Mouse (Mus musculus): ENCODE results near the gene Lmntd2. TPM values are rescaled to one million over a fixed set of nuclear protein-coding genes. Genes with fewer than 3 reads are reported as not detected.

The Lmntd2 gene
- polyA plus RNA-seq, 1 experiment from 2014 or later: 1.4 TPM

DNA sequence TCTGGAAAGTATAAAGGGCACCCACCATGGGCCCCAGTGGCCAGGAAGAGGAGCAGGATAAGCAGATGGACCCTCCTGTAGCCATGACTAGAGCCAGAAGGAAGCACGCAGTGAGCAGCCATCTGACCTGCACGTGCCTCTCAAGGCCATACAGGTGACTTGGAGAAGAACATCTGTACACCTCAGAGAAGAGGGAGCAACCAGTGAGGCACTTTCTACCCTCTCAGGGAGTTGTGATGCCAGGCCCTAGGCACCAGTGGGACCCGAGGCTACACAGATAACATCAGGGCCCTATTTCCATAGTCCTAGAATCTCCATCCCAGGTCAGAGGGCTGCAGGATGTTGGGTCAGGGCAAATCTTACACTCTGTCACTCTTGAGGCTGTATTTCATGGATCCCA is 23.7 kb downstream of the Lmntd2 start:
- Histone ChIP-seq H3K27me3 (replicated peaks) (no peaks in the 10 kb centered on the region), H3K27ac (ENCODE audit: poor library complexity, severe bottlenecking) (no peak overlapping the region), H3K9me3 (replicated peaks) (no peaks in the 10 kb centered on the region), H3K9ac (no peak overlapping the region), H3K4me3 (no peak overlapping the region), H3K4me1 (replicated peaks) (peaks cover 30% of the 10 kb centered on the region), H3K36me3 (peaks cover 37% of the 10 kb centered on the region), H3K4me2 (no peak overlapping the region)
- WGBS: 87% methylated on average over 3 of the region's 3 CpGs
- no peak for ATAC-seq (ENCODE audit: insufficient number of reproducible peaks, low FRiP score)

DNA sequence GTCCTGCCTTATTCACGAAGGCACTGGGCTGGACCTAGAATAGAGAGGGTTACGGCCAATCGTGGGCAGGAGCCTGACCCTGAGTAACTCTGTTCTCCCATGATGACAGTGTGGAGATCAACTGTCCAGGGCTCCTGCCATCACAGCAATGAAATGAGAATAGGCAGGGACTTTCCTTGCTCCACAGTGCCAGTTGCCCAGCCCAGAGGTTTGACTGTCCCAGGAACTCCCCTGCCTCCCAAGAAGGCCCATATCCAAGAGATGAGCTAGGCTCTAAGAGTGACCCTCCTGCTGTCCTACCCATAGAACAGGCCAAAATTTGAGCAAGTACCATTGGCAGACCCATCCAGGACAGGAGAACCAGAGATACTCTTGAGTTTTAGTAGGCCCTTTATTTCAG is 25.1 kb downstream of the Lmntd2 start:
- 88% methylated on average over 3 of the region's 3 CpGs for WGBS
- H3K9me3 ChIP-seq (replicated peaks): no peaks in the 10 kb centered on the region
- no peak overlapping the region for H3K9ac ChIP-seq
- no peaks in the 10 kb centered on the region for H3K27me3 ChIP-seq (replicated peaks)
- no peak overlapping the region for H3K4me2 ChIP-seq
- H3K36me3 ChIP-seq: peaks cover 37% of the 10 kb centered on the region
- H3K4me3 ChIP-seq: no peak overlapping the region
- H3K4me1 ChIP-seq (replicated peaks): peaks cover 27% of the 10 kb centered on the region
- no peak for ATAC-seq (ENCODE audit: insufficient number of reproducible peaks, low FRiP score)
- H3K27ac ChIP-seq (ENCODE audit: poor library complexity, severe bottlenecking): no peak overlapping the region

DNA sequence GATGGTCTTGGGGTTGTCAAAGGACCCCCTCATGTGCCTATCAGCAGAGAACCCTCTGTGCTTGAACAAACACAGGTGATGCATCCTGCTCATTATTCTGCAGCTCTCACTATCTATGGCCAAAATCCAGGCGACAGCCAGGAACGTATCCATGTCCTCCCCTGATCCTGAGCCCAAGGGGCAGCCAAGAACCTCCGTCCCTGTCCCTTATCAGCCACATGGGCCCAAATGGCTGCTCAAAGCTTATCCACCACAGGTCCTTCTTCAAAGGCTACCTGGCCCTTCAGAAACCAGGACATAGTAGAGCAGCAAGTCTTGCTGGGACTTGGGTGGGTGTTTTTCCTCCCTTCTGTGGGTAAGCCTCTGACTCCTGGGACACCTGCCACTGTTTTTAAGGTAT is 25.7 kb downstream of the Lmntd2 start:
- Histone ChIP-seq H3K4me2 (no peak overlapping the region), H3K27ac (ENCODE audit: poor library complexity, severe bottlenecking) (no peak overlapping the region), H3K4me3 (no peak overlapping the region), H3K9me3 (replicated peaks) (no peaks in the 10 kb centered on the region), H3K27me3 (replicated peaks) (no peaks in the 10 kb centered on the region), H3K9ac (no peak overlapping the region), H3K4me1 (replicated peaks) (peaks cover 26% of the 10 kb centered on the region), H3K36me3 (peaks cover 37% of the 10 kb centered on the region)
- ATAC-seq (ENCODE audit: insufficient number of reproducible peaks, low FRiP score): no peak
- WGBS: 59% methylated on average over 3 of the region's 3 CpGs

DNA sequence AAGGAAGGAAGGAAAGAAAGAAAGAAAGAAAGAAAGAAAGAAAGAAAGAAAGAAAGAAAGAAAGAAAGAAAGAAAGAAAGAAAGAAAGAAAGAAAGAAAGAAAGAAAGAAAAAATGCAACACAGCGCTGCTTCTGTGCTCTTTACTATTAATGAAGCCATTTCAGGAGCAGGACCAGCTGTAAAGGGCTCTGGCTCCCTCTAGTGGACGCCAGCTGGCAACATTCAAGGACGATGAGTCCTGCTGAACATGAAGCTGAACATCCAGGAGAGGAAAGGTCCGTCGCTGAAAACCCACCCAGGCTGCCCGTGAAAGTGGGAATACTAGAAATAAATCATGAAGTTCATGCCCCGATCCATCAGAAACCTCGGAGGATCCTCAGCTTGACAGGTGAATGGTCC is 37.7 kb downstream of the Lmntd2 start:
- no peak for ATAC-seq (ENCODE audit: insufficient number of reproducible peaks, low FRiP score)
- peaks cover 7% of the 10 kb centered on the region for H3K4me1 ChIP-seq (replicated peaks)
- H3K27ac ChIP-seq (ENCODE audit: poor library complexity, severe bottlenecking): no peak overlapping the region
- H3K4me2 ChIP-seq: no peak overlapping the region
- no peak overlapping the region for H3K4me3 ChIP-seq
- peaks cover 18% of the 10 kb centered on the region for H3K27me3 ChIP-seq (replicated peaks)
- WGBS: 0% methylated on average over 8 of the region's 8 CpGs
- H3K9me3 ChIP-seq (replicated peaks): no peaks in the 10 kb centered on the region
- no peak overlapping the region for H3K9ac ChIP-seq
- no peaks in the 10 kb centered on the region for H3K36me3 ChIP-seq

DNA sequence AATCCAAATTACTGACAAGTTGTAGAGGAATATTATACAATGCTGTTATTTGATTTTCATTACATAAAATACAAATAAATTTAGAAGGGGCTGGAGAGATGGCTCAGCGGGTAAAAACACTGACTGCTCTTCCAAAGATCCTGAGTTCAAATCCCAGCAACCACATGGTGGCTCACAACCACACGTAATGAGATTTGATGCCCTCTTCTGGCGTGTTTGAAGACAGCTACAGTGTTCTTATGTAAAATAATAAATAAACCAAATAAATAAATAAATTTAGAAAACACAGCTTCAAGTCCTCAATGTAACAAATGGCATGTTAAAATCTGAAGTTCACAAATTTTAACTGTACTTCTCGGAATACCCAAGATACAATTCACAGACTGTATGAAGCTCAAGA is 38.8 kb downstream of the Lmntd2 start:
- no peak overlapping the region for H3K9ac ChIP-seq
- 86% methylated on average over 4 of the region's 4 CpGs for whole genome bisulfite sequencing
- peaks cover 18% of the 10 kb centered on the region for H3K27me3 ChIP-seq (replicated peaks)
- H3K4me2 ChIP-seq: no peak overlapping the region
- H3K27ac ChIP-seq (ENCODE audit: poor library complexity, severe bottlenecking): no peak overlapping the region
- H3K4me1 ChIP-seq (replicated peaks): peaks cover 7% of the 10 kb centered on the region
- ATAC-seq (ENCODE audit: insufficient number of reproducible peaks, low FRiP score): no peak
- H3K36me3 ChIP-seq: no peaks in the 10 kb centered on the region
- H3K4me3 ChIP-seq: no peak overlapping the region
- no peaks in the 10 kb centered on the region for H3K9me3 ChIP-seq (replicated peaks)

DNA sequence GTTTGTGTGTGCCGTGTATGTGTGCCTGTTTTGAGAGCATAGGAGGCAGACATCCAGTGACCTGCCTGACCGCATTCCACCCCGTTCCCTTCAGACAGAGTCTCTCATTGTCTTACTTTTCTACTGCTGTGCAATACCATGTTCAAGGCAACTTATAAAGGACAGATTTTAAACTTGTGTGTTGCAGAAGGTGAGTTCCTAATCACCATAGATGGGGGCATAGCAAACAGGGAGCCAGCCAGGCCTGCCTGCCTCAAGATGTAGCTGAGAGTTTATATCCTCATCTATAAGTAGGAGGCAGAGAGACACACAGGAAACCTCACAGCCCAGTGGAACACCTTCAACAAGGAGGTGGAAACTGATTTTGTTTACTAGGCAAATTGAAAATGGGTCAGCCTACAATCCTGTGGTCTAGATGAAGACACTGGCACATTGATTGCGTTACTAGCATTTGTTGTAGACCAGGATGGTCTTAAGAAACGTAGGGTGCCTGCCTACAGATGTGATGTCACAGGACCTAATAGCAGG is 40.5 kb downstream of the Lmntd2 start:
- peaks cover 16% of the 10 kb centered on the region for H3K4me1 ChIP-seq (replicated peaks)
- no peak for ATAC-seq (ENCODE audit: insufficient number of reproducible peaks, low FRiP score)
- H3K4me3 ChIP-seq: peak overlapping the region; percentile 58
- H3K27ac ChIP-seq (ENCODE audit: poor library complexity, severe bottlenecking): no peak overlapping the region; the same call in 1 of the 2 replicates
- peak overlapping the region; percentile 68 for H3K4me2 ChIP-seq
- peaks cover 11% of the 10 kb centered on the region; the same call in 1 of the 2 replicates for H3K27me3 ChIP-seq (replicated peaks)
- H3K9ac ChIP-seq: peak overlapping the region; percentile 76
- H3K36me3 ChIP-seq: no peaks in the 10 kb centered on the region
- 88% methylated on average over 5 of the region's 5 CpGs for WGBS
- H3K9me3 ChIP-seq (replicated peaks): no peaks in the 10 kb centered on the region

DNA sequence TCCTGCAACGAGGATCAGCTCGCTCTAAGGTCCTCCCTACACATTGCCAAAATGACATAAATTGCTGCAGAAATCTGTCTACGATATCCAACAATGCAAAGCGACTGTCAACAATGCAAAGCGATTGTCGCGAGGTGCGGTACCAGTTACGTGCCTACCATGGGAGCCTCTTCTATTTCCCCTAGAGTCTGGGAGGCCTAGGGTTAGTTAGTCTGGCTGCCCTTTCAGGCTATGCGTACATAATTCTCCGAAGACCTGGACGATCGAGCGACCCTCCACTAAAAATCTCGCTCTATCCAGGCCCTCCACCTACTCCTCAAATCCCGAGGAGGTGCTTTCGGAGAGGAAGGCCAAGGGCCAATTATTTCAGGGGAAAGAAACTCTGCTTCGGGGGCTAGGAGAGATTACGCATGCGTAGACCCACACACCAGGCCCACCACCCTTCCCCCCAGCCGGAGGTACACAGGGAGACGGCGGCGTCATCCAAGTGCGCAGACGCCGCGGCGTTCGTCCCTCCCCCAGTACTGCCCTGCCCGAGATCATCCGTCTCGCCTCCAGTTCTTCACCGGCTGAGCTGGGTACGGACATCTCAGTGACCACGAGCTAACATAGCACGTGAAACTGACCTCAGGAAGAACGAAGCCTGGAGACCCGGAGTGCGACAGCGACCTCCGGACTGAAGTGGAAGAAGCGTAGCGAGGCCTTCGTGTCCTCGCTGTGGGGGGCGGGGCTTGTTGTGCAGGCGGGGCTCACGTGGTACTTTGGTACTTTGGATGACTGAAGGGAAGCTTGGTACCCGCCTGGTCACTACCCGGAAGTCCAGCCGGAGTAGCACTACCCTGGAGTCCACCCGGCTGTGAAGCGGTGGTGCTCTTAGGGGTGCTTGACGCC is 41.5 kb downstream of the Lmntd2 start, which contains the start of gene Rnh1:
Rnh1 (minus strand) TSS at position 742 of the 891 bp plus-strand sequence.
- Histone ChIP-seq H3K9me3 (replicated peaks) (no peaks in the 10 kb centered on the region), H3K4me2 (peak within 1 kb of the TSS; percentile 68), H3K36me3 (no peaks in the 10 kb centered on the region), H3K27me3 (replicated peaks) (peaks cover 4% of the 10 kb centered on the region; the same call in 1 of the 2 replicates), H3K4me1 (replicated peaks) (peaks cover 25% of the 10 kb centered on the region), H3K27ac (ENCODE audit: poor library complexity, severe bottlenecking) (peak within 1 kb of the TSS; percentile 91), H3K9ac (peak within 1 kb of the TSS; percentile 76), H3K4me3 (peak within 1 kb of the TSS; percentile 58)
- peak; percentile 95 for ATAC-seq (ENCODE audit: insufficient number of reproducible peaks, low FRiP score)
- 4% methylated on average over 55 of the region's 55 CpGs for WGBS

DNA sequence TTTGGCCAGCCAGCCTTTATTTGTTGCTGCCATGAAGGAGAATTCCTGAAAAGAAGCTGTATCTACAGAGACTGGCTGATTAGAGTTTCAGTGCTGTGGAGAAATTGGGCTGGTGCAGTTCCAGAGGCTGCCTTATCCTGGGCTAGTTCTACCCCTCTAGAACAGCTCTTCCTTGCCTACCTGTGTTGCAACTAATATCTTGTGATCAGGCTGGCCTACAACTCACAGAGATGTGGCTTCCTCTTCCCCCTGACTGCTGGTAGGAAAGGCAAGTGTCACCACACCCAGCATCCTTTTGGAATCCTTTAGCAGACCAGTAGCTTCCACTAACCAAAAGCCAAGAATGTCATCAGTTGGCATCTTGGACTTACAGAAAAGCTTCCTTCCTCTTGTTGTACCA is 44.0 kb downstream of the Lmntd2 start:
- H3K9ac ChIP-seq: no peak overlapping the region
- no peak overlapping the region for H3K4me2 ChIP-seq
- no peaks in the 10 kb centered on the region for H3K27me3 ChIP-seq (replicated peaks)
- no peak overlapping the region for H3K4me3 ChIP-seq
- H3K4me1 ChIP-seq (replicated peaks): peaks cover 26% of the 10 kb centered on the region
- H3K27ac ChIP-seq (ENCODE audit: poor library complexity, severe bottlenecking): no peak overlapping the region
- no peak for ATAC-seq (ENCODE audit: insufficient number of reproducible peaks, low FRiP score)
- no peaks in the 10 kb centered on the region for H3K9me3 ChIP-seq (replicated peaks)
- H3K36me3 ChIP-seq: peaks cover 10% of the 10 kb centered on the region; the same call in 1 of the 2 replicates

DNA sequence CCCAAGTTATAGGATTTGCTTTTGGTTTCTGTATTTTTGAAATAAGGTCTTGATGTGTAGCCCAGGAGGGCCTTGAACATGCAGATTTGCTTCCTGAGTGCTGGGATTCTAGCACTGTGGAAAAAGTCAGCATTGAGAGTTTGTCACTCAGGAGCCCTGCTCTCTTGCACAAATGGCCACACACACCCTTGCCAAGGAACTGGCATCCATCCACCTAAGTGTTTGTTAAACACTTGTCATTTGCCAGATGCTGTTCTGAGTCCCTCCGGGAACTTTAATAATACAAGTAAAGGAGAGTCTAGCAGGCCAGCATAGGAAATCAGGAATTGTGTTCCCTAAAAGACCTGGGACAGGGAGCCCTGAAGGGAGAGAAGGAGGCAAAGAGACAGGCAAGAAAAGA is 44.6 kb downstream of the Lmntd2 start:
- Histone ChIP-seq H3K9me3 (replicated peaks) (no peaks in the 10 kb centered on the region), H3K27ac (ENCODE audit: poor library complexity, severe bottlenecking) (no peak overlapping the region), H3K4me2 (peak overlapping the region; percentile 76), H3K4me3 (no peak overlapping the region), H3K9ac (0 out of 2 replicates have a peak overlapping the region, but pooled peaks have one; percentile 76), H3K36me3 (peaks cover 14% of the 10 kb centered on the region; the same call in 1 of the 2 replicates), H3K27me3 (replicated peaks) (no peaks in the 10 kb centered on the region), H3K4me1 (replicated peaks) (peaks cover 28% of the 10 kb centered on the region)
- no peak for ATAC-seq (ENCODE audit: insufficient number of reproducible peaks, low FRiP score)
- 71% methylated on average over 1 of the region's 1 CpGs for WGBS

DNA sequence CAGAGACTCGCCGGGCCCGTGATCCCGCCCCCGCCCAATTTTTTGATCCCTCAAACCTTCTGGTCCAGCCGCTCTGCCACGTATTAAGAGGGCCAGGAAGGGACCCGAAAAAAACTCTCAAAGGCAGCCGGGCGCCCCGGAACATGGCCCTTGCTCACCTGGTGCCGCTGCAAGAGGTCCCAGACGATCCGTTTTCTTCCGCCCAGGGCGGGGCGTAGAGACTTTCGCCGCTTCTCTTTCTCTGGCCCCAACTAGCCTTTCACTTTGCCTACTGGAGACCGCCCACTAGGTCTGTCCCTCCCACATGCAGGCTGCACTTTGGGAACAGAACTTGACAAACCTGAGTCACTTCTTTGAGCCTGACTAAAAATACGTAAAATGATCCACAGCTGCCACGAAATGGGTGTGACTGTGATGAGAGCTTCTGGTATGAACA is 45.3 kb downstream of the Lmntd2 start:
- Histone ChIP-seq H3K27ac (ENCODE audit: poor library complexity, severe bottlenecking) (peak overlapping the region; percentile 31; the same call in 1 of the 2 replicates), H3K4me1 (replicated peaks) (peaks cover 30% of the 10 kb centered on the region), H3K27me3 (replicated peaks) (no peaks in the 10 kb centered on the region), H3K9me3 (replicated peaks) (no peaks in the 10 kb centered on the region), H3K9ac (peak overlapping the region; percentile 76), H3K4me2 (peak overlapping the region; percentile 76), H3K4me3 (peak overlapping the region; percentile 57), H3K36me3 (peaks cover 22% of the 10 kb centered on the region)
- WGBS: under 1% methylated on average over 22 of the region's 22 CpGs
- ATAC-seq (ENCODE audit: insufficient number of reproducible peaks, low FRiP score): peak; percentile 57

DNA sequence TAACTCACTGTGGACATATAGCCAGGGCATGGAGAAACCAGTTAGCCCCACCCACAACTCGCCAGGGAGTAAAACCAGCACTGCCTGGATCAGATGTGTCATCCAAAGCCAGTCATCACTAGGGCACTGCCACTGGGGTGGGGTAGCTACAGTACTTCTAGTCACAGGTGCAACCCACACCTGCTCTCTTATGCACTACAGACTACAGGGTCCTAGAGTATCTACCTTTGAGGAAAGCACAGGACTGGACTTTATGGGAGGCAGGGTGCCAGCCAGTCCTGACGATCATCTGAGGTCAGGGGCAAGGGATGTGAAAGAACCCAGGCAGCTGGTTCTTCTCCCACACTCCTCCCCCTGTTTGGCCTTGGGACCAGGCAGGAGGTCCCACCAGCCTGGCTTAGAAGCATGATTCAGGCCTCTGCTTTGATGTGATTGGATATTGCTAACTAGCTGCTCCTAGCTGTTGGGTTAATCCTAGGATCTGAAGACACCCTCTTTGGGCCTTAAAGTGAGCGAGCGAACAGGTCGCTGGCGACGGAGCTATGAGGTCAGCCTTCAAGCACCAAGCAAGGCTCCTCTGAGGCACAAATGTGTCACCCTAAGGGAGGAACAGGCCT is 45.9 kb downstream of the Lmntd2 start:
- Histone ChIP-seq H3K9me3 (replicated peaks) (no peaks in the 10 kb centered on the region), H3K9ac (peak overlapping the region; percentile 76), H3K36me3 (peaks cover 27% of the 10 kb centered on the region), H3K4me2 (peak overlapping the region; percentile 76), H3K27me3 (replicated peaks) (no peaks in the 10 kb centered on the region), H3K4me3 (peak overlapping the region; percentile 57), H3K27ac (ENCODE audit: poor library complexity, severe bottlenecking) (0 out of 2 replicates have a peak overlapping the region, but pooled peaks have one; percentile 31), H3K4me1 (replicated peaks) (peaks cover 25% of the 10 kb centered on the region)
- ATAC-seq (ENCODE audit: insufficient number of reproducible peaks, low FRiP score): no peak
- WGBS: 14% methylated on average over 7 of the region's 7 CpGs

Measured in heart, embryonic 12.5 days (tissue).